ENCODE assay signal across 8 mouse cellular contexts in genomic region chr11:71033163-71033761, GRCm38 (mm10). TPM values are rescaled to one million over a fixed set of nuclear protein-coding genes. Genes with fewer than 3 reads are reported as not detected.
DNase-seq lines count a peak whose midpoint lies in the region; ATAC-seq and TF ChIP-seq lines count a peak whose summit lies in the region.

6330403K07Rik (minus strand) TSS chr11:71033513.

- TF ChIP-seq EP300 in heart, postnatal 0 days (IDR thresholded peaks at IDR 0.05; ENCODE audit: low read depth), result no peak

- no peaks in the 10 kb centered on the region for H3K27me3 ChIP-seq in heart, postnatal 0 days (ENCODE audit: control insufficient read depth, insufficient read depth, low read length)

- no peaks in the 10 kb centered on the region for H3K9me3 ChIP-seq in heart, postnatal 0 days (replicated peaks; ENCODE audit: control insufficient read depth, low read length)

- 2% methylated on average over 31 of the region's 31 CpGs for WGBS in heart, postnatal 0 days

- no peak for TF ChIP-seq CTCF in heart, postnatal 0 days (IDR thresholded peaks at IDR 0.05; ENCODE audit: low read depth)

- peak within 1 kb of the TSS; percentile 47 for H3K4me3 ChIP-seq in heart, postnatal 0 days (ENCODE audit: low read depth, low read length)

- peak; percentile 77 for DNase-seq in R1 (ENCODE audit: low read depth, low spot score)
- DNase-seq in embryo, embryonic 9.5 days (ENCODE audit: extremely low spot score), result peak; percentile 87
- peak; percentile 17 for DNase-seq in heart, postnatal 0 days (ENCODE audit: low spot score)
- DNase-seq in left cerebral cortex, adult 11 months (ENCODE audit: low spot score), result peak; percentile 57
- peak; percentile 12 for DNase-seq in lung, postnatal 25 days (ENCODE audit: low spot score)
- DNase-seq in right cerebral cortex, postnatal 4 days, result peak; percentile 74
- DNase-seq in urinary bladder, postnatal 36 days (ENCODE audit: low spot score in 2 of 2), result no peak

- H3K4me1 ChIP-seq in heart, postnatal 0 days (ENCODE audit: control insufficient read depth, insufficient read depth), result no peaks in the 10 kb centered on the region

- H3K9ac ChIP-seq in heart, postnatal 0 days (replicated peaks; ENCODE audit: low read depth, low read length), result peak within 1 kb of the TSS; percentile 29; the same call in 1 of the 2 replicates

- ATAC-seq in CD4-positive, CD25-positive, alpha-beta regulatory T cell, adult 4 months, result peak; percentile 56
- peak; percentile 76 for ATAC-seq in heart, postnatal 0 days (ENCODE audit: insufficient read depth, low read depth)

- no peak within 1 kb of the TSS for H3K27ac ChIP-seq in heart, postnatal 0 days (ENCODE audit: low read depth)

- no peaks in the 10 kb centered on the region for H3K36me3 ChIP-seq in heart, postnatal 0 days (replicated peaks; ENCODE audit: control insufficient read depth, insufficient read depth, low read length)

- peak within 1 kb of the TSS; percentile 76 for H3K4me2 ChIP-seq in heart, postnatal 0 days (ENCODE audit: low read depth, low read length)

RNA-seq across cellular contexts. Expression of gene 6330403K07Rik, which starts in this region (rescaled TPM):
- 10 to 100 TPM in 1 of 2 experiments, 1 to 10 TPM in 1; 9.6 to 10.8 TPM for polyA plus RNA-seq in CD4-positive, CD25-positive, alpha-beta regulatory T cell, adult 4 months (2017; shearing (Covaris generic))
- 4.4 and 5.4 TPM in 2 replicates for total RNA-seq in heart, postnatal 0 days (2014; rRNA removed; ENCODE audit: low replicate concordance)
- polyA plus RNA-seq in heart, postnatal 0 days (2015; fragmentation: Nextera tagmentation; extraction: Ambion mirVana), result 6.0 and 8.1 TPM in 2 replicates

Comparison
In these comparisons a context has a peak if more than half of its experiments do, and no peak if none do; other contexts are left out.
1. DNase-seq: peak in R1 (single experiment), embryo, embryonic 9.5 days (single experiment), heart, postnatal 0 days (single experiment), left cerebral cortex, adult 11 months (single experiment), lung, postnatal 25 days (single experiment) and right cerebral cortex, postnatal 4 days (single experiment); none in urinary bladder, postnatal 36 days (0 of 2).